Mouse (Mus musculus) intestine, embryonic 14.5 days (tissue): ENCODE results near the gene Plxna1. TPM values are rescaled to one million over a fixed set of nuclear protein-coding genes. Genes with fewer than 3 reads are reported as not detected.

Experiments used
- ATAC-seq: fragments of 200-750 bp; cut with Nextera tagmentation; replicated peaks from 2 replicates; pipeline ENCODE4 v1.8.0; 2017; ENCODE audit warnings: low read depth, moderate number of reproducible peaks, moderate TSS enrichment, moderate library complexity; ENCODE audit not compliant: low FRiP score, low TSS enrichment
- DNase-seq: peaks from one replicate; pipeline ENCODE4 v3.0.0-alpha.2; 2018; ENCODE audit warnings: low spot score
- H3K27ac ChIP-seq: fragments of 300-500 bp; sonication (generic); 2 replicates; pipeline ENCODE4 v1.5.1; 2014; ENCODE audit warnings: low read depth, mild to moderate bottlenecking, control low read depth
- H3K27me3 ChIP-seq: fragments of 300-500 bp; sonication (generic); replicated peaks from 2 replicates; pipeline ENCODE4 v1.6.1; 2014; ENCODE audit warnings: low read length, control low read depth; ENCODE audit not compliant: control insufficient read depth, insufficient read depth
- H3K36me3 ChIP-seq: fragments of 300-500 bp; sonication (generic); 2 replicates; pipeline ENCODE4 v1.6.1; 2014; ENCODE audit warnings: low read length, control low read depth; ENCODE audit not compliant: control insufficient read depth, insufficient read depth
- H3K4me1 ChIP-seq: fragments of 300-500 bp; sonication (generic); replicated peaks from 2 replicates; pipeline ENCODE4 v1.6.1; 2014; ENCODE audit warnings: low read length, control low read depth, mixed read lengths; ENCODE audit not compliant: control insufficient read depth, insufficient read depth
- H3K4me2 ChIP-seq: fragments of 300-500 bp; sonication (generic); 2 replicates; pipeline ENCODE4 v1.6.1; 2014; ENCODE audit warnings: low read length
- H3K4me3 ChIP-seq: fragments of 300-500 bp; sonication (generic); 2 replicates; pipeline ENCODE4 v1.5.1; 2014; ENCODE audit warnings: low read depth, low read length, control low read depth, mixed read lengths
- H3K9ac ChIP-seq: fragments of 300-500 bp; sonication (generic); 2 replicates; pipeline ENCODE4 v1.6.1; 2014; ENCODE audit warnings: mild to moderate bottlenecking, low read length
- H3K9me3 ChIP-seq: fragments of 300-500 bp; sonication (generic); 2 replicates; pipeline ENCODE4 v1.6.1; 2016; ENCODE audit warnings: low read length, control low read depth; ENCODE audit not compliant: control insufficient read depth
- whole genome bisulfite sequencing: fragments of 180-500 bp; shearing (Covaris S2); extraction: QIAGEN DNeasy Blood & Tissue Kit; methylation state at CpG from one replicate; pipeline ENCODE4 v1.1.7; 2014; 5-methylcytosine and 5-hydroxymethylcytosine counted together
- polyA plus RNA-seq: library from polyadenylated mRNA; unstranded; fragments of >200 nt; fragmentation: Nextera tagmentation; extraction: Ambion mirVana; gene quantifications from 2 replicates; pipeline ENCODE4 v1.2.1, GENCODE M21; 2014

Gene Plxna1
- polyA plus RNA-seq, 1 experiment from 2014 or later = 20.6 TPM

DNA sequence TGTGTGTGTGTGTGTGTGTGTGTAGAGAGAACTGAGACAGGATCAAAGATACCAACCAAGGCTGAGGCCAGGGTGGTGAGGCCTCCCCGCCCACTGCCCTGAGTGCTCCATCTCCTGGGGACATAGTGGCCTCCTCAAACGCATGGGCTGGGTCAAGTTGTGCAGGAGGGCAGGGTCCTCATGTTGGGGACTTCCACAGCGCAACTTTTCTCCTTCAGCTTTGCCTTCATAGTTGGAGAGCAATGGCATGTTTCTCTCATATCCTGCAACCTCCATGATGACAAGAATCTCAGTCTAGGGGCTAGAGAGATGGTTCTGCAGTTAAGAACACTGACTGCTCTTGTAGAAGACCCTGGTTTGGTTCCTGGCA, 76.1 kb downstream of the Plxna1 start:
- Histone ChIP-seq H3K27ac (no peak overlapping the region), H3K9me3 (0 out of 2 replicates have a peak, but pooled peaks cover 3% of the 10 kb centered on the region), H3K4me1 (peaks cover 22% of the 10 kb centered on the region), H3K36me3 (no peaks in the 10 kb centered on the region), H3K27me3 (no peaks in the 10 kb centered on the region), H3K4me3 (no peak overlapping the region), H3K4me2 (no peak overlapping the region), H3K9ac (no peak overlapping the region)
- no peak for ATAC-seq
- DNase-seq = no peak
- WGBS = 72% methylated on average over 3 of the region's 3 CpGs

DNA sequence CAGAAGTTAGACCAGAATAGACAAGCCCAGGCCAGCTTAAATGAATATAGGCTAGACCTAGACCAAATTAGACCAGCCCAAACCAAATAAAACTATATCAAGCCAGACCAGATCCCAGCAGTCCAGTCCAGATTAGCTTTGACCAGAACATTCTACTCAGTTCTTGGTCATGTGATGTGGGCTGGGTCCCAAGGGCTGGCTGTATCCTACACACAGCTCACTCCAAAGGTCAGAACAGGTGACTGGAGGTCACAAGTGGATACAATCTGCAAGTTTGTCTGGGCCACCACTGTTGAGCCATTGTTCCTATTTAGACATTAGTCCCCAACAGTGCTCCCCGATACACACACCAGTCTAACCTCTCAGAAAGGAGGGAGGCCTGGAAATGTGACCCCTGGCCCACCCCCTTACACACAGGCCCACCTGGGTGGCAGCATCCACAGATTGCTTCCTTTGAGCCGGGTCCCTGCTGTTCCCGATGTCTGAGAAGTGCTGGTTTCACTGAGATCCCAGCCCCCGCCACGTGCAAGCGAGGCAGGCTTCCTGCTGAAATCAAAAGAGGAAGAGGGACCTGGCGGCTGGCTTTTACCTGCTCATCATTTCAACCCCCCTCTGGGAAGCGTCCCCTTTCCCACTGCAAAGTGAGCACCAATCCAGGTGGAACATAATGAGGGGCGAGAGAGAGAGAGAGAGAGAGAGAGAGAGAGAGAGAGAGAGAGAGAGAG, 76.7 kb downstream of the Plxna1 start:
- Histone ChIP-seq H3K4me1 (peaks cover 22% of the 10 kb centered on the region), H3K27me3 (no peaks in the 10 kb centered on the region), H3K36me3 (no peaks in the 10 kb centered on the region), H3K4me2 (no peak overlapping the region), H3K4me3 (no peak overlapping the region), H3K27ac (no peak overlapping the region), H3K9me3 (0 out of 2 replicates have a peak, but pooled peaks cover 3% of the 10 kb centered on the region), H3K9ac (no peak overlapping the region)
- 59% methylated on average over 9 of the region's 9 CpGs for WGBS
- ATAC-seq = no peak
- no peak for DNase-seq

DNA sequence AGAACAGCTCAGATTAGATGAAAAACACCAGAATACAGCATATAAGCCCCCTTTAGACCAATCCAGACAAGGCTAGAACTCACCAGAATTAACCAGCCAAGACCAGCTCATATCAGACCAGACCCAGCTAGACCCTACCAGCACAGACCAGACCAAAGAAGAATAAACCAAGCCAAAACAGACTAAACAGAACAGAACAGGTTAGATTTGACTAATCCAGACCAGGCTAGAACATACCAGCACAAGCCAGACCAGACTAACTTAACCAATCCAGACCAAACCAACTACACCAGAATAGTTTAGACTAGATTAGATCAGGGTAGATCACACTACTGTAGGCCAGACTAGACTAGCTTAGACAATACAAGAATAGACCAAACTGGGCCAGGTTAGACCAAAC, 77.3 kb downstream of the Plxna1 start:
- H3K9ac ChIP-seq = no peak overlapping the region
- no peak overlapping the region for H3K4me2 ChIP-seq
- no peaks in the 10 kb centered on the region for H3K27me3 ChIP-seq
- H3K4me3 ChIP-seq = no peak overlapping the region
- DNase-seq (no peak), ATAC-seq (no peak)
- no peak overlapping the region for H3K27ac ChIP-seq
- 0 out of 2 replicates have a peak, but pooled peaks cover 3% of the 10 kb centered on the region for H3K9me3 ChIP-seq
- no peaks in the 10 kb centered on the region for H3K36me3 ChIP-seq
- H3K4me1 ChIP-seq = peaks cover 22% of the 10 kb centered on the region

DNA sequence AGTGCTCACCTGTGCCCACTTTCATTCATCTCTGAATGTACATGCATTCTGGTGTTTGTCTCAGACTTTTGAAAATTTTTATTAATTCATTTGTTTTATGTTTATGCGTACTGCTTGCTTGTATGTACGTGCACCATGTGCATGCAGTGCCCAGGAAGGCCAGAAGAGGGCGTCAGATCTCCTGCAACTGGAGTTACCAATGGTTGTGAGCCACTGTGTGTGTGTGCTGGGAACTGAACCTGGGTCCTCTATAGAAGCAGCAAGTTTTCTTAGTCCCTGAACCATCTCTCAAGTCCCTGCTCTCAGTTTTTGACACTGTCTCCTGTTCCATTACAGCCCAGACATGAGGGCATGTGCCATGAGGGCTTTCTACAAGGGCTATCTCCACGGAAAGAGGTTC, 79.3 kb downstream of the Plxna1 start:
- no peaks in the 10 kb centered on the region for H3K27me3 ChIP-seq
- 0 out of 2 replicates have a peak, but pooled peaks cover 3% of the 10 kb centered on the region for H3K9me3 ChIP-seq
- DNase-seq (no peak), ATAC-seq (no peak)
- no peak overlapping the region for H3K9ac ChIP-seq
- H3K4me3 ChIP-seq = no peak overlapping the region
- H3K27ac ChIP-seq = no peak overlapping the region
- H3K36me3 ChIP-seq = no peaks in the 10 kb centered on the region
- WGBS = 93% methylated on average over 4 of the region's 4 CpGs
- no peak overlapping the region for H3K4me2 ChIP-seq
- peaks cover 22% of the 10 kb centered on the region for H3K4me1 ChIP-seq

DNA sequence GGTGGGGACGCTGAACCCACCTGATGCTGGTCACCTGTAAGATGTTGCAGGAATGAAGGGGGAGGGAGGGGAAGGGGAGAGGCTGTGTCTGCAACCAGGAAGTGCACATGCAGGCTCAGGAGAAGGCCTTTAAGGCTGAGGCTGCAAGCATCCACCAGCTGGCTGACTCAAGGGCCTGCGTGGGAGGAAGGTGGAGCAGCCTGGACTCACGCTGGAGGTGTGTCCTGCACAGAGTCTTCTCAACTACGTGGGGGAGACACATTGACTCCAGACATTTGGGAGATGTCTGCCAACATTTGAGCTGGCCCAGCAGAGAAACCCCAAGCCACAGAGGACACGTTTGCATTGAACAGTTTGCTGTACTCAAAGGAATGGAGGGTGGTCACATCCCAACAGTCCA, 79.8 kb downstream of the Plxna1 start:
- H3K27ac ChIP-seq = no peak overlapping the region
- H3K36me3 ChIP-seq = no peaks in the 10 kb centered on the region
- H3K4me3 ChIP-seq = no peak overlapping the region
- H3K9ac ChIP-seq = no peak overlapping the region
- no peak overlapping the region for H3K4me2 ChIP-seq
- 38% methylated on average over 5 of the region's 5 CpGs for WGBS
- peaks cover 22% of the 10 kb centered on the region for H3K4me1 ChIP-seq
- H3K9me3 ChIP-seq = 0 out of 2 replicates have a peak, but pooled peaks cover 3% of the 10 kb centered on the region
- no peaks in the 10 kb centered on the region for H3K27me3 ChIP-seq
- ATAC-seq = no peak
- no peak for DNase-seq

DNA sequence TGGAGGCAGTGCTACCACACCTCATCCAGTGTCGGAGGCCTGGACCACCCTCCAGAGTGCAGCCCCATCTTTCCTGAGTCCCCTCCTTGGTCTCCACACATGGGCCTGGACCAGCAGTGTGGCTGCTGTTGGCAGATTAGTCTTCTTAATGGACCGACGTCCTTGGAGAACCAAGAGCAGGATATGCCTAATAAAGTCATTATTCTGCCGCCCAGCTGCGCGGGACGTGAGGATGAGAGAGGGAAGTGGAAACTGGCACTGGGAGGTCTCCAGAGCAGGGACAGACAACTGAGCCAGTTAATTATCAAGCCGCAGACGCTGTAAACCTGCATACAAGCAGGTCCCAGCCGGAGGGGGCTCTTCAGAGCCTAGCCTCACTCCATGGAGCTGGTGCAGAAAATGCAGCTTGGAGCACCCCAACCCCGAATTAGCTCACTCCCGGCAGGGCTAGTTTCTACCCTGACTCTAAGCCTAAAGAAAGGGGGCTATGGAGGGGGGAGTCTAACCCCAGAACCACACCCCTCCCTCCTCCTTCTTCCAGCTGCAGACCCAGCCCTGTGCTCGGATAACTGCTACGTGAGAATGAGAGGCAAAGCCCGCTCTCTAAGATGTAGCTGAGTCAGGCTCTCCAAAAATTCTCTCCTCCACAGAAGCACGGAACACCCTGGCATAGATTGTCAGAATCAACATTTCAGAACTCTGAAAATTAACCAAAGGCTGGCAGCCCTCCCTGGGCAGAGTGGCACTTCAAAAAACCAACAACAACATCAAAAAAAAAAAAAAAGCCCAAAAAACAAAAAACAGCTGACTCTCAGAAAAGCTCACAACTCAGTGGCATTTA, 80.7 kb downstream of the Plxna1 start:
- 16% methylated on average over 16 of the region's 16 CpGs for WGBS
- no peak overlapping the region for H3K27ac ChIP-seq
- H3K4me3 ChIP-seq = no peak overlapping the region
- ATAC-seq = 0 out of 2 replicates have a peak, but pooled peaks have one; percentile 19
- no peaks in the 10 kb centered on the region for H3K27me3 ChIP-seq
- H3K9ac ChIP-seq = no peak overlapping the region
- H3K9me3 ChIP-seq = 0 out of 2 replicates have a peak, but pooled peaks cover 3% of the 10 kb centered on the region
- H3K4me2 ChIP-seq = peak overlapping the region; percentile 20; the same call in 1 of the 2 replicates
- peaks cover 14% of the 10 kb centered on the region for H3K4me1 ChIP-seq
- H3K36me3 ChIP-seq = no peaks in the 10 kb centered on the region
- peak; percentile 55 for DNase-seq

DNA sequence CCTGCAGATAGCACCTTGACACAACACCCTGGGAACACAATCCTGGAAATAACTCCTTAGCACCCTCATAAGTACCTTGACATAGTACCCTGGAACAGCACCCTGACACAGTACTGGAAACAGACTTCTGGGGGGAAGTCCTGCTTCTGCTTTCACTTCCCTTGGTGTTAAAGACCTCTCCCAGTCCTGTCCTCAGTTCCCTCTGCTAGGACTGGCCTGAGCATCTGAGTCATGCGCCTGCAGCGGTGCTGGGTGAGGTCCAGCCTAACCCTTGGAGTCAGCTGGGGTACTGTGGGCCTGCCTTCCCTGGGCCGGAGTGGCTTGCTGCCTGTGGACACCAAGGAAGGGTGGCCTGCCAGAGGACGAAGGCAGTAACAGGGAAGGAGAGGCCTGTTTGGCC, 81.9 kb downstream of the Plxna1 start:
- Histone ChIP-seq H3K4me3 (no peak overlapping the region), H3K4me1 (peaks cover 9% of the 10 kb centered on the region), H3K9me3 (0 out of 2 replicates have a peak, but pooled peaks cover 3% of the 10 kb centered on the region), H3K9ac (no peak overlapping the region), H3K27me3 (no peaks in the 10 kb centered on the region), H3K4me2 (no peak overlapping the region), H3K27ac (no peak overlapping the region), H3K36me3 (no peaks in the 10 kb centered on the region)
- ATAC-seq = no peak
- DNase-seq = no peak
- 84% methylated on average over 4 of the region's 4 CpGs for WGBS

DNA sequence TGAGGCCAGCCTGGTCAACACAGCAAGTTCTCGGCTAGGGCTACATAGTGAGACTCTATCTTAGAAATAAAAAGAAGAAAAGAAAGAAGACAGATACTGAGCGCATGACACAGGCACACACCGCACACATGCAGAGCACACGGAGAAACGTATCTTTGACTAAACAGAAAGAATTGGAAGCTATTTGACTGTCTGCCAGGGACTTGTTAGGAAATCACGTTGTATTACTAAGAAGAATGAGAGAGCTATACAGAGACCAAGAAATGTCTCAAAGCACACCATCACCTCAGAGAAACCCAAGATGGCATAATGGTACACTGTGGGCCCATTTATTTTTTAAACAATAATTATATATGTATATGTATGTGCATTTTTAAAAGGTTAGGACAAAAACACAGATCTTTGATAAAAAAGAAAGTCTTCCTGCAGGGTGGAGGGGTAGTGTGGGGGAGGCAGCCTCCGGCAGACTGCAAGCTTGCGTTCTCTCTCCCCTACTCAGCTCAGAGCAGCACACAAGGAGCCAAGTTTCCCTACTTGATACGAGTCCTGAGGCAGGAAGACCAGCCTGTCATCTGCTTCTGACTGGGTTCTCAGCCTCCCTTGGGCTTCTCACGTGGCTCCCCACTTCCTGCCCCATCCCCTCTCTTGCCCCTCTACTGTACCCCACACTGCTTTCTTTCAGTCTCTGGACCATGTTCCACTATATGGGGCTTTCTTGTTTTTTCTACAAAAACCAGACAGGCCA, 90.5 kb downstream of the Plxna1 start:
- no peak overlapping the region for H3K9ac ChIP-seq
- H3K4me3 ChIP-seq = no peak overlapping the region
- no peak overlapping the region for H3K4me2 ChIP-seq
- ATAC-seq = no peak
- H3K27ac ChIP-seq = no peak overlapping the region
- H3K36me3 ChIP-seq = no peaks in the 10 kb centered on the region
- no peaks in the 10 kb centered on the region for H3K9me3 ChIP-seq
- no peaks in the 10 kb centered on the region for H3K27me3 ChIP-seq
- WGBS = 57% methylated on average over 10 of the region's 10 CpGs
- DNase-seq = no peak
- no peaks in the 10 kb centered on the region for H3K4me1 ChIP-seq
